ENCODE assay signal across 26 mouse cellular contexts in genomic region chr7:51739590-51739989, GRCm38 (mm10).
DNase-seq lines count a peak whose midpoint lies in the region; ATAC-seq lines count a peak whose summit lies in the region.
"Had no signal": no experiment of that assay in that cellular context is flagged by ENCODE, and none has a peak within 500 bp of the region (broad histone marks: within the 10 kb centered on the region; RNA-seq: fewer than 3 reads in every experiment).

No protein-coding gene starts in this region.

- peaks cover 10% of the 10 kb centered on the region for H3K4me1 ChIP-seq in hindbrain, embryonic 13.5 days (replicated peaks)
- no peaks in the 10 kb centered on the region for H3K4me1 ChIP-seq in hindbrain, embryonic 16.5 days (ENCODE audit: control insufficient read depth, insufficient read depth, low read depth, low read length)
- no peaks in the 10 kb centered on the region for H3K4me1 ChIP-seq in neural tube, embryonic 11.5 days (ENCODE audit: control insufficient read depth, insufficient read depth, low read length)
- H3K4me1 ChIP-seq in midbrain, embryonic 16.5 days (ENCODE audit: control insufficient read depth, insufficient read depth, low read length), result peaks cover 29% of the 10 kb centered on the region
- H3K4me1 ChIP-seq: embryonic facial prominence, embryonic 10.5 days; embryonic facial prominence, embryonic 15.5 days; lung, embryonic 15.5 days had no signal

- no peak overlapping the region for H3K4me2 ChIP-seq in hindbrain, embryonic 13.5 days
- no peak overlapping the region for H3K4me2 ChIP-seq in hindbrain, embryonic 16.5 days (ENCODE audit: low read length)
- H3K4me2 ChIP-seq in neural tube, embryonic 11.5 days (ENCODE audit: low read depth), result no peak overlapping the region
- no peak overlapping the region for H3K4me2 ChIP-seq in midbrain, embryonic 16.5 days (ENCODE audit: low read length)
- H3K4me2 ChIP-seq: embryonic facial prominence, embryonic 15.5 days; heart, embryonic 11.5 days; lung, embryonic 15.5 days had no signal

- no peaks in the 10 kb centered on the region for H3K36me3 ChIP-seq in hindbrain, embryonic 13.5 days
- no peaks in the 10 kb centered on the region for H3K36me3 ChIP-seq in hindbrain, embryonic 16.5 days (ENCODE audit: control insufficient read depth, insufficient read depth, low read length)
- no peaks in the 10 kb centered on the region for H3K36me3 ChIP-seq in neural tube, embryonic 11.5 days (ENCODE audit: control insufficient read depth, insufficient read depth, low read length)
- H3K36me3 ChIP-seq in midbrain, embryonic 16.5 days (ENCODE audit: control insufficient read depth, insufficient read depth, low read length), result no peaks in the 10 kb centered on the region
- H3K36me3 ChIP-seq: embryonic facial prominence, embryonic 10.5 days; embryonic facial prominence, embryonic 15.5 days; lung, embryonic 15.5 days had no signal

- no peak overlapping the region for H3K4me3 ChIP-seq in hindbrain, embryonic 13.5 days
- H3K4me3 ChIP-seq in hindbrain, embryonic 16.5 days (ENCODE audit: low read length), result no peak overlapping the region
- no peak overlapping the region for H3K4me3 ChIP-seq in neural tube, embryonic 11.5 days (ENCODE audit: low read depth, low read length)
- H3K4me3 ChIP-seq in midbrain, embryonic 16.5 days (ENCODE audit: low read depth, low read length), result no peak overlapping the region
- H3K4me3 ChIP-seq: embryonic facial prominence, embryonic 10.5 days; embryonic facial prominence, embryonic 15.5 days; lung, embryonic 15.5 days had no signal

- peak overlapping the region; percentile 78 for H3K27ac ChIP-seq in hindbrain, embryonic 13.5 days
- no peak overlapping the region for H3K27ac ChIP-seq in hindbrain, embryonic 16.5 days (ENCODE audit: low read depth, low read length)
- H3K27ac ChIP-seq in neural tube, embryonic 11.5 days (ENCODE audit: low read depth, low read length), result no peak overlapping the region
- peak overlapping the region; percentile 29 for H3K27ac ChIP-seq in midbrain, embryonic 16.5 days (ENCODE audit: low read length)
- H3K27ac ChIP-seq: embryonic facial prominence, embryonic 10.5 days; embryonic facial prominence, embryonic 15.5 days; lung, embryonic 15.5 days had no signal

- H3K27me3 ChIP-seq in hindbrain, embryonic 13.5 days, result no peaks in the 10 kb centered on the region
- H3K27me3 ChIP-seq in hindbrain, embryonic 16.5 days (replicated peaks; ENCODE audit: control insufficient read depth, insufficient read depth, low read length), result no peaks in the 10 kb centered on the region
- H3K27me3 ChIP-seq in neural tube, embryonic 11.5 days (ENCODE audit: control insufficient read depth, insufficient read depth, low read length), result no peaks in the 10 kb centered on the region
- no peaks in the 10 kb centered on the region for H3K27me3 ChIP-seq in midbrain, embryonic 16.5 days (ENCODE audit: control insufficient read depth, insufficient read depth, low read depth, low read length)
- H3K27me3 ChIP-seq: CH12.LX; embryonic facial prominence, embryonic 15.5 days; lung, embryonic 15.5 days had no signal

- H3K9ac ChIP-seq in hindbrain, embryonic 13.5 days, result no peak overlapping the region
- H3K9ac ChIP-seq in hindbrain, embryonic 16.5 days (ENCODE audit: low read depth, low read length), result no peak overlapping the region
- H3K9ac ChIP-seq in neural tube, embryonic 11.5 days (ENCODE audit: low read length), result no peak overlapping the region
- no peak overlapping the region for H3K9ac ChIP-seq in midbrain, embryonic 16.5 days (ENCODE audit: low read depth, low read length)
- H3K9ac ChIP-seq: embryonic facial prominence, embryonic 15.5 days; lung, embryonic 15.5 days had no signal

- 53% methylated on average over 5 of the region's 5 CpGs for WGBS in hindbrain, embryonic 13.5 days
- 52% methylated on average over 5 of the region's 5 CpGs for WGBS in hindbrain, embryonic 16.5 days
- WGBS in neural tube, embryonic 11.5 days, result 69% methylated on average over 5 of the region's 5 CpGs
- WGBS in midbrain, embryonic 16.5 days, result 41% methylated on average over 5 of the region's 5 CpGs

- peak; percentile 34; the same call in 1 of the 2 replicates for ATAC-seq in hindbrain, embryonic 13.5 days (ENCODE audit: low FRiP score)
- ATAC-seq in hindbrain, embryonic 16.5 days, result no peak
- ATAC-seq in neural tube, embryonic 11.5 days (ENCODE audit: insufficient read depth, low FRiP score, low TSS enrichment), result 0 out of 2 replicates have a peak, but pooled peaks have one; percentile 39
- ATAC-seq in midbrain, embryonic 16.5 days, result peak; percentile 25; the same call in 1 of the 2 replicates
- ATAC-seq: activated CD4-positive, CD25-positive, alpha-beta regulatory T cell, adult 4 months; inflammation-experienced regulatory T-cells, adult 6 months had no signal

- no peak for DNase-seq in neural tube, embryonic 11.5 days (ENCODE audit: low spot score)
- no peak for DNase-seq in neural tube, embryonic 10.5 days (ENCODE audit: extremely low spot score, low spot score)
- DNase-seq in gastrocnemius, postnatal 4 days (ENCODE audit: low spot score in 2 of 2), result no peak
- no peak for DNase-seq in liver
- DNase-seq: adrenal gland, adult 2 months; adrenal gland, postnatal 36 days; cerebellum, adult 2 months; cerebellum, postnatal 14 days; gastrocnemius, postnatal 25 days; heart, adult 18-20 months; heart, postnatal 36 days; kidney, adult 11 months; kidney, postnatal 14 days; layer of hippocampus, adult 9-11 months; thymus, adult 2 months; thymus, postnatal 4 days had no signal

- no peaks in the 10 kb centered on the region for H3K9me3 ChIP-seq in hindbrain, embryonic 13.5 days
- H3K9me3 ChIP-seq in hindbrain, embryonic 16.5 days (ENCODE audit: control insufficient read depth, low read length), result no peaks in the 10 kb centered on the region
- H3K9me3 ChIP-seq in neural tube, embryonic 11.5 days (ENCODE audit: control insufficient read depth, low read length), result no peaks in the 10 kb centered on the region
- no peaks in the 10 kb centered on the region for H3K9me3 ChIP-seq in midbrain, embryonic 16.5 days (replicated peaks; ENCODE audit: control insufficient read depth, low read length, poor library complexity, severe bottlenecking)
- H3K9me3 ChIP-seq: embryonic facial prominence, embryonic 10.5 days; embryonic facial prominence, embryonic 15.5 days; lung, embryonic 15.5 days had no signal

Comparison
In these comparisons a context has a peak if more than half of its experiments do, and no peak if none do; other contexts are left out.
1. H3K27ac ChIP-seq: peak in hindbrain, embryonic 13.5 days (single experiment) and midbrain, embryonic 16.5 days (single experiment); none in hindbrain, embryonic 16.5 days (single experiment) and neural tube, embryonic 11.5 days (single experiment).